Mouse (Mus musculus): ENCODE results near the gene Tcp1. TPM values are rescaled to one million over a fixed set of nuclear protein-coding genes. Genes with fewer than 3 reads are reported as not detected.
"Not testable (repeated sequence)": the region's sequence is repeated elsewhere in the genome, so short reads cannot be mapped to it uniquely, and the experiment has no call there.

Gene Tcp1
- polyA plus RNA-seq, 1 experiment from 2014 or later: 679 TPM

DNA sequence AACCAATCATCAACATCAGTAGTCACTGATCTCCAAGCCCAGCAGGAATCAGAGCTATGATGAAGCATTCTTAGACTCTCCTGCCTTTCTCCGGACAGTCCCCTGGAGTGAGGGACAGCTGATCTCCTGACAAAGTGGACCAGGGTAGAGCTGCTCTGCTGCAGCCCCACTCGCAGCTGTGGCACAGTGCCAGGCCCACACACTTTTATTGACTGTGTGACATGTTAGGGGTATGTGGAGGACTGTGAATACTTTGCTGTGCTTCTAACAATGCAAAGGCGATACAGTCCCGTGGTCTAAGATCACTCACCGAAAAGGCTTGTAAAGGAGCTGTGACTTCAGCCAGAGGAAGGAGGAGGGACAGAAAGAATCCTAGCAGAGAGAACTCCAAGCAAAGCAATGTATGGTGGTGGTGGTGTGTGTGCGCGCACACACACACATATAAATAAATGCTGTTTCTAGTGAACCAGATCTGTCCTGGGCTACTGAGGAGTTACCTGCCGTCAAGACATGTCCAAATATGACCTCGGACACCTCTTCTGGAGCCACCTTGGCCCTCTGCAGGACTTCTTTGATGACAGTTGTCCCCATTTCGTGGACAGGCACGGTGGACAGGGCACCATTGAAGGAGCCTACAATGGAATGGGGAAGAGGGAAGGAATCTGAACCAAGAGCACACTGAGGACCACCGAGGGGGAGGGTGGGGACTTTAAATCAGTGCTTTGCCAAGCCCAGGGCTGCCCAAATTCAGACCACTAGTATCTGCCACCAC, 24.1 kb downstream of the Tcp1 start:
- WGBS: 57% methylated on average over 2 of the region's 12 CpGs
- not testable (repeated sequence) for H3K9ac ChIP-seq (replicated peaks; ENCODE audit: low read length); H3K4me3 ChIP-seq (ENCODE audit: low read depth, low read length); H3K27me3 ChIP-seq (ENCODE audit: control insufficient read depth, insufficient read depth, low read length); H3K4me1 ChIP-seq (ENCODE audit: control insufficient read depth, insufficient read depth, low read length); H3K27ac ChIP-seq (replicated peaks; ENCODE audit: low read depth, low read length); H3K9me3 ChIP-seq (replicated peaks; ENCODE audit: control insufficient read depth, low read length); H3K36me3 ChIP-seq (replicated peaks; ENCODE audit: control insufficient read depth, insufficient read depth, low read depth, low read length); DNase-seq (ENCODE audit: low spot score)
- peak; percentile 40; the same call in 1 of the 2 replicates for ATAC-seq (replicated peaks; ENCODE audit: insufficient number of reproducible peaks, low FRiP score, low TSS enrichment, low read depth)
- H3K4me2 ChIP-seq (ENCODE audit: low read depth, low read length): peak overlapping the region; percentile 41

DNA sequence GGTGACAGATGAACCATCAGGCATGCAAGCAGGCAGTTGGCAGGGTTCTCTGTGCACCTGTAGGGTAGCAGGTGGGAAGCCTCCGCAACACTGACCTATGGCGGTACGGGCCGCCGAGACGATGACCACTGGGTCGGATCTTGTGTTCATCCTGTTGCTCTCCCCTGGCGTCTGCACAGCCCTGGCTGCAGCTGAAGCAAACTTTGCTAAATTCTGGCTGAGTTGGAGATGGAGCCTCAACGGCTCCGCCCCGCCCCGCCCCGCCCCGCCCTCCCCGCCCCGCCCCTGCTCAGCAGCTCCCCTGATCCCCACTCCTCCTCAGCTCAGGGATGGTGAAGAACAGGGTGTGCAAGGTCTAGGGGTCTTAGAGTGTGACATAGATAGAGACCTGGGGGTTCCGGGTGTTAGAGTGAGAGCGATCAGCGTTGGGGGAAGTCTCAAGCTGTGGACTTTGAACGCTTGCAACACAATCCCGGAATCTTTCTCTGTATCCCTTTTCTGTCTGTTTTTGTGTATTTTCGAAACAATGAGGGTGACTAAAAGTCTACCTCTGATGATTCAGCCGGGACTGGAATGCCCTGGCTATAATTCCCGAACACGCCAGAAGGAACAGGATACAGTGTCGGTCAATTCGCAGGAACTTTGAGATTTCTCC, 24.8 kb downstream of the Tcp1 start, which contains the start of gene Acat3:
Gene Acat3, minus strand, starts transcription at position 450 of the 655 bp plus-strand sequence.
- no peaks in the 10 kb centered on the region for H3K4me1 ChIP-seq (ENCODE audit: control insufficient read depth, insufficient read depth, low read length)
- H3K9ac ChIP-seq (replicated peaks; ENCODE audit: low read length): no peak within 1 kb of the TSS
- no peak within 1 kb of the TSS for H3K27ac ChIP-seq (replicated peaks; ENCODE audit: low read depth, low read length)
- ATAC-seq (replicated peaks; ENCODE audit: insufficient number of reproducible peaks, low FRiP score, low TSS enrichment, low read depth): peak; percentile 69
- H3K27me3 ChIP-seq (ENCODE audit: control insufficient read depth, insufficient read depth, low read length): no peaks in the 10 kb centered on the region
- peaks cover 4% of the 10 kb centered on the region for H3K36me3 ChIP-seq (replicated peaks; ENCODE audit: control insufficient read depth, insufficient read depth, low read depth, low read length)
- H3K9me3 ChIP-seq (replicated peaks; ENCODE audit: control insufficient read depth, low read length): no peaks in the 10 kb centered on the region
- WGBS: 20% methylated on average over 26 of the region's 27 CpGs
- H3K4me2 ChIP-seq (ENCODE audit: low read depth, low read length): peak within 1 kb of the TSS; percentile 41
- no peak for DNase-seq (ENCODE audit: low spot score)
- no peak within 1 kb of the TSS for H3K4me3 ChIP-seq (ENCODE audit: low read depth, low read length)

DNA sequence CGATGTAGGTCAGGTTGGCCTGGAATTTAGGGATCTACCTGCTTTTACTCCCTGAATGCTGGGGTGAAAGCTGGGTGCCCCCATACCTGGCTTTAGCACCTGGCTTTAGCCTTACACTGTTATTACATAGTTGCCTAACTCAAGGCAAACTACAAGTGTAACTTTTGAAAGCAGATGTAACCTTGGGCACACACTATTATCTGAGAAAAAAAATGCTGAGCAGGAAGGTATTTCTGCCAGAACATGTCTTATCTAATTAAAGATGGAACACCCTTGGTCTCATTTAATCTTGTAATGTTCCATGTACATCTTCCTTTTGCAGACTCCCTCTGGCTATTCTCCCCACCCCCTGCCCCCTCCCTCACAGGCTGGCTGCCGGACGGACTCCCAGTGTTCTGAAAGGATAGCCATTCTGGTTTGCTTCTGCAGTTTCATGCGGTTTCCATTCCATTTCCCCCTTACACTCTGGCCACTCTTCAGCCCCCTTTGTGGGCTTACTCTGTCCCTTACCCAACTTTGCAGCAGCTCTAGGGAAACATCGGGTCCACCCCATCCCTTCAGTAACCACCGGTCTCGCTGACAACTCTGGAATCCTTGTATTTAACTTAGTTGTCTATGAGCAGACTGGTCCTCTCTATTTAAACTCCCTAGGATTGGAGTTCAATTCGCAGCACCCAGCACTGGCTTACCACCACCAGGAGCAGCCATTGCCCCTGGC, 26.2 kb downstream of the Tcp1 start:
- Histone ChIP-seq H3K9me3 (replicated peaks; ENCODE audit: control insufficient read depth, low read length) (no peaks in the 10 kb centered on the region), H3K27ac (replicated peaks; ENCODE audit: low read depth, low read length) (no peak overlapping the region), H3K36me3 (replicated peaks; ENCODE audit: control insufficient read depth, insufficient read depth, low read depth, low read length) (peaks cover 7% of the 10 kb centered on the region), H3K4me1 (ENCODE audit: control insufficient read depth, insufficient read depth, low read length) (no peaks in the 10 kb centered on the region), H3K4me3 (ENCODE audit: low read depth, low read length) (no peak overlapping the region), H3K27me3 (ENCODE audit: control insufficient read depth, insufficient read depth, low read length) (no peaks in the 10 kb centered on the region), H3K9ac (replicated peaks; ENCODE audit: low read length) (no peak overlapping the region), H3K4me2 (ENCODE audit: low read depth, low read length) (no peak overlapping the region)
- ATAC-seq (replicated peaks; ENCODE audit: insufficient number of reproducible peaks, low FRiP score, low TSS enrichment, low read depth): no peak
- WGBS: 75% methylated on average over 8 of the region's 8 CpGs
- no peak for DNase-seq (ENCODE audit: low spot score)

DNA sequence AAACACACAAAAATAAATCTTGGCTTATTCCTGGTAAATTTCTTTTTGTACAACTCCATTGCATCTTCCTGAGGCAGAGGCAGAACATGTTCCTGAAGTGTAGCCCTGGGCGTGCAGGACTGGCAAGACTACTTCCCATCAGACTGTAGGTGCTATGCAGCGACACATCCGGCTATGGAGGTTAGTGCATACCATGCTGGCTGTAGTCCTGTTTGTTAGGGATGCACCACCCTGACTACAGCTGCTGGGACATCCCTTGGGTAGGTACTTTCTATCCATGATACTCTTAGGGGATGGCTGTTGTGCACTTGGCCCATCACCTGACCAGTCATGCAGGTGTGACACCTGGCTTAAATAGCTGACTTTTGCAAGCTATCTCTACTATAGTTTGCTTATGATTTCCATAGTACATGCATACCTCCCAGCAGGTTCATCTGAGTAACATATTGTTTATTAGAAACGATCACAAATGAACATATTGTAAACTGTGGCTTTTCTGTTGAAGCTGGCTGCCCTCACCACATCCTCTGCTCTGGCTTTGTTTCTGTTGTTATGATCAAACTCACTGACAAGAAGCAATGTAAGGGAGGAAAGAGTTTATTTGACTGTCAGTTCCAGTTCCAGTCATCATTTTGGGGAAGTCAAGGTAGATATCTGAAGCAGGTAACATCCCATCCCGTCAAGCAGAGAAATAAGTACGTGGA, 27.1 kb downstream of the Tcp1 start:
- Histone ChIP-seq H3K4me2 (ENCODE audit: low read depth, low read length) (no peak overlapping the region), H3K27me3 (ENCODE audit: control insufficient read depth, insufficient read depth, low read length) (no peaks in the 10 kb centered on the region), H3K4me3 (ENCODE audit: low read depth, low read length) (no peak overlapping the region), H3K4me1 (ENCODE audit: control insufficient read depth, insufficient read depth, low read length) (no peaks in the 10 kb centered on the region), H3K27ac (replicated peaks; ENCODE audit: low read depth, low read length) (no peak overlapping the region), H3K36me3 (replicated peaks; ENCODE audit: control insufficient read depth, insufficient read depth, low read depth, low read length) (peaks cover 7% of the 10 kb centered on the region), H3K9me3 (replicated peaks; ENCODE audit: control insufficient read depth, low read length) (no peaks in the 10 kb centered on the region), H3K9ac (replicated peaks; ENCODE audit: low read length) (no peak overlapping the region)
- ATAC-seq (replicated peaks; ENCODE audit: insufficient number of reproducible peaks, low FRiP score, low TSS enrichment, low read depth) (no peak), DNase-seq (ENCODE audit: low spot score) (no peak)
- WGBS: 90% methylated on average over 6 of the region's 6 CpGs

DNA sequence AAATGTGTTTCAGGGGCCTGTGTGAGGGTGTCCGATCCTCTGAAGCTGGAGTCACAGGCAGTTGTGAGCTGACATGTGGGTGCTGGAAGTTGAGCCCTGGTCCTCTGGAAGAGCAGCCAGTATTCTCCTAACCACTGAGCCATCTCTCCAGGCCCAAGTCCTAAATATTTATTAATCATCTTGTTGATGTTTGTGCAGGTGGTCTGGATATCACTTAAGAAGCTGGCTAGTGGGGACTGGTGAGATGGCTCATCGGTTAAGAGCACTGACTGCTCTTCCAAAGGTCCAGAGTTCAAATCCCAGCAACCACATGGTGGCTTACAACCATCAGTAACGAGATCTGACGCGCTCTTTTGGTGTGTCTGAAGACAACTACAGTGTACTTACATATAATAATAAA, 34.2 kb downstream of the Tcp1 start:
- Histone ChIP-seq H3K9ac (replicated peaks; ENCODE audit: low read length) (no peak overlapping the region), H3K4me3 (ENCODE audit: low read depth, low read length) (no peak overlapping the region), H3K9me3 (replicated peaks; ENCODE audit: control insufficient read depth, low read length) (no peaks in the 10 kb centered on the region), H3K36me3 (replicated peaks; ENCODE audit: control insufficient read depth, insufficient read depth, low read depth, low read length) (peaks cover 6% of the 10 kb centered on the region), H3K27me3 (ENCODE audit: control insufficient read depth, insufficient read depth, low read length) (no peaks in the 10 kb centered on the region), H3K4me2 (ENCODE audit: low read depth, low read length) (no peak overlapping the region), H3K4me1 (ENCODE audit: control insufficient read depth, insufficient read depth, low read length) (no peaks in the 10 kb centered on the region), H3K27ac (replicated peaks; ENCODE audit: low read depth, low read length) (no peak overlapping the region)
- ATAC-seq (replicated peaks; ENCODE audit: insufficient number of reproducible peaks, low FRiP score, low TSS enrichment, low read depth): no peak
- WGBS: 93% methylated on average over 5 of the region's 5 CpGs
- no peak for DNase-seq (ENCODE audit: low spot score)

DNA sequence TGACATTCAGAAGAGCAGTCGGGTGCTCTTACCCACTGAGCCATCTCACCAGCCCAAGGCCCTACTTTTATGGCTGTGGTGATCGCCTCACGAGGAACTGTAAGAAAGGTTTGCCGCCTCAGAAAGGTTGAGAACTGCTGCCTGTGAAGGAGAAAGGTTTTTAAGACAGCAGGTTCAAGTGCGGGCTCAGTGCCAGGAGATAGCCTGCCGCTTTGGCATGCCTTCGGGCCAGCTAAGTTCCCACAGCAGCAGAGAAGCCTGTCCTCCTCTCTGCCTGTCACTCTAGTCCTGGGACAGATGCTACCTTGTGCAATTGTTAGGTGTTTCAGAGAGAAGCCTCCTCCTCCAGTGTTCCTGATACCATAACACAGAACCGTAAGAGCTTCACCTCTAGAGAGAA, 41.2 kb downstream of the Tcp1 start:
- ATAC-seq (replicated peaks; ENCODE audit: insufficient number of reproducible peaks, low FRiP score, low TSS enrichment, low read depth): no peak
- Histone ChIP-seq H3K4me3 (ENCODE audit: low read depth, low read length) (no peak overlapping the region), H3K9me3 (replicated peaks; ENCODE audit: control insufficient read depth, low read length) (no peaks in the 10 kb centered on the region), H3K4me2 (ENCODE audit: low read depth, low read length) (no peak overlapping the region), H3K4me1 (ENCODE audit: control insufficient read depth, insufficient read depth, low read length) (no peaks in the 10 kb centered on the region), H3K9ac (replicated peaks; ENCODE audit: low read length) (no peak overlapping the region), H3K36me3 (replicated peaks; ENCODE audit: control insufficient read depth, insufficient read depth, low read depth, low read length) (no peaks in the 10 kb centered on the region; the same call in 1 of the 2 replicates), H3K27ac (replicated peaks; ENCODE audit: low read depth, low read length) (no peak overlapping the region), H3K27me3 (ENCODE audit: control insufficient read depth, insufficient read depth, low read length) (no peaks in the 10 kb centered on the region)
- DNase-seq (ENCODE audit: low spot score): no peak
- 97% methylated on average over 8 of the region's 8 CpGs for WGBS

DNA sequence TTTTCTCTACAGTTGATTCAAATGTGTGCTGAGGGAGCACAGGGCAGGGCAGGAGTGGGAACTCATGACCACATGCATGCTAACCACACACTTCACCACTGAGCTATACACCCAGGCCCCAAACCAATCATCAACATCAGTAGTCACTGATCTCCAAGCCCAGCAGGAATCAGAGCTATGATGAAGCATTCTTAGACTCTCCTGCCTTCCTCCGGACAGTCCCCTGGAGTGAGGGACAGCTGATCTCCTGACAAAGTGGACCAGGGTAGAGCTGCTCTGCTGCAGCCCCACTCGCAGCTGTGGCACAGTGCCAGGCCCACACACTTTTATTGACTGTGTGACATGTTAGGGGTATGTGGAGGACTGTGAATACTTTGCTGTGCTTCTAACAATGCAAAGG, 43.9 kb downstream of the Tcp1 start:
- H3K4me2 ChIP-seq (ENCODE audit: low read depth, low read length): peak overlapping the region; percentile 25; the same call in 1 of the 2 replicates
- not testable (repeated sequence) for H3K27me3 ChIP-seq (ENCODE audit: control insufficient read depth, insufficient read depth, low read length); H3K9me3 ChIP-seq (replicated peaks; ENCODE audit: control insufficient read depth, low read length); H3K9ac ChIP-seq (replicated peaks; ENCODE audit: low read length); DNase-seq (ENCODE audit: low spot score); ATAC-seq (replicated peaks; ENCODE audit: insufficient number of reproducible peaks, low FRiP score, low TSS enrichment, low read depth); H3K27ac ChIP-seq (replicated peaks; ENCODE audit: low read depth, low read length); H3K4me3 ChIP-seq (ENCODE audit: low read depth, low read length); H3K4me1 ChIP-seq (ENCODE audit: control insufficient read depth, insufficient read depth, low read length); H3K36me3 ChIP-seq (replicated peaks; ENCODE audit: control insufficient read depth, insufficient read depth, low read depth, low read length)
- 43% methylated on average over 1 of the region's 2 CpGs for WGBS

Measured in embryonic facial prominence, embryonic 11.5 days (tissue).